Mouse (Mus musculus): ENCODE results near the gene Mnd1.

Mnd1 gene

DNA sequence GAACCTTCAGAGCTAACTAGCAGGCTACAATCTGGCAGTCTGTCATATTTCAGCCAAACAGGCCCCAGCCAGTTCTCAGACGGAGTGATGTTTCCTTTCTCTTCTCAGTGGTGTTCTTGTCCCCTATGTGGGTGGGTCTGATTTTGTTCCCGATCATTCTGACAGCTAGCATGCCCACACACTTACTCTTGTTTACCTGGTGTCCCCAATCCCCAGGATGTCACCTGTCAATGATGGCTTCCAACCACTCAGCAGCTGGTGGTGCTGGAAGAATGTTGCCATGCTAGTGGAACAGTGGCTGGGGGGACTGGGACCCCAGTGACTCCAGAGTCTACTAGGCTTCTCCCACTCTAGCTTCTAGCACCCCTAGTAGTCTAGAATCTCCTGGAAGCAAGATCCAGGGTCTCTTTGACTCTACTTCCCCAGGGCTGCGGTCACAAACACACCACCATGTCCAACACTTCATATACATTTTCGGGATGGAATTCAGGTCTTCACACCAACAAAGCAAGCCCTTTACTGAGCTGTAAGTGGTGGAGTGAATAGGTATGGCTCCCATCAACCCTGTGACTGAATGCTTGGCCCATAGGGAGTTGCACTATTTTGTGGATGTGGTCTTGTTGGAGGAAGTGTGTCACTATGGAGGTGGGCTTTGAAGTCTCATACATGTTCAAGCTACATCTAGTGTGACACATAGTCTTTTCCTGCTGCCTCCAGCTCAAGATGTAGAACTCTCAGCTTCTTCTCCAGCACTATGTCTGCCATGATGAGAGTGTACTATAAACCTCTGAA, 2.2 kb upstream of the Mnd1 start:
- no peak for DNase-seq (ENCODE audit: low spot score in 2 of 2)

DNA sequence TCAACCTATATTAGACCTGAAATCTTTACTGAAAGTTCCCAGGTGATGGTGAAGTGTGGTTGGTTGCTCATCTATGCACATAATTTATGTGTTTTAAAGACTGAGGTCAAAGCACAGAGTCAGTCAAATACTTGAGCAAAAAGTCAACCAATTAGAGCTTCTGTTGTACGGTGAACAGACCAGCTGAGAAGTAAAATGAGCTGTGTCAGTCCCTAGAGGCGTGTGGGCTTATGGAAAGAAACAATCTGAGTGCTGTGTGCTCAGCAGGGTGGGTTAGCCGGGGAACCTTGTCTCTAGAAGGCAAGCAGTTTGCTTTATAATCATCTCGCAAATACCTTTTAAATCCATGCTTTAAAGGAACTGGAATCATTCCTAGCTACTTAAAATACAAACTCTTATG, 1.4 kb upstream of the Mnd1 start:
- DNase-seq (ENCODE audit: low spot score in 2 of 2) = no peak

DNA sequence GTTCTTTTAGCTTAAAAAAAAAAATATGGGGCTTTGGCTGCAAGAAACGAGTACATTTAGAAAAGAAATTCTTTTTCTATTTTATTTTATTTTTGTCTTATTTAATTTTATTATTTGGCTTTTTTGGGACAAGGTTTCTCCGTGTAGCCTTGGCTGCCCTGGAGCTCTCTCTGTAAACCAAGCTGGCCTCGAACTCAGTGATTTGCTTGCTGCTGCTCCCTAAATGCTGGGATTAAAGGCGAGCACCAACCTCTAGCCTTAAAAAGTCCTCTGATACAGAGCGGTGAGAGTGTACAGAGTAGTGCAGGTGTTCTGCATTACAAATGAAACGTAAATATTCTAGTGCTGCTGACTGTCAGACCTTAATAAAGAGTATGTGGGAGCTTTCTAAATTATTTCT, 519 bp upstream of the Mnd1 start:
- DNase-seq (ENCODE audit: low spot score in 2 of 2) = no peak

DNA sequence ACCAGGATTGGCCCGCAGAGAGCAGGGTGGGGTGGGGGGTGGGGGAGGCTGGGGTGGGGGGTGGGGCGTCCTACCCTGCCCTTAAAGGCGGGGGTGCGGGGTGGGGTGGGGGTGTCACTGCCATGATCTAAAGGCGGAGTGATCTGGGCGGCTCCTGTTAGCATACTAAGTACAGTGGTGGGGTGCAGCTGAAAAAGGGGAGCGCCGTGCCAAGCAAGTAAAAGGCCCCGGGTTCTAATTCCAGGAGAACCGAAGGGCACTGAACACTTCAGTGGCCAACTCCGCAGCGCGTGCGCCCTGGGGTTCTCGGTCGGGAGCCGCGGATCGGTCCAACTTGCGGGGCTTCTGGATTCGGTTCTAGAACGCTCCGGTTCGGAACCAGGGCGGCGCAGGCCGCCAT, 440 bp downstream of the Mnd1 start:
- DNase-seq (ENCODE audit: low spot score in 2 of 2) = no peak

DNA sequence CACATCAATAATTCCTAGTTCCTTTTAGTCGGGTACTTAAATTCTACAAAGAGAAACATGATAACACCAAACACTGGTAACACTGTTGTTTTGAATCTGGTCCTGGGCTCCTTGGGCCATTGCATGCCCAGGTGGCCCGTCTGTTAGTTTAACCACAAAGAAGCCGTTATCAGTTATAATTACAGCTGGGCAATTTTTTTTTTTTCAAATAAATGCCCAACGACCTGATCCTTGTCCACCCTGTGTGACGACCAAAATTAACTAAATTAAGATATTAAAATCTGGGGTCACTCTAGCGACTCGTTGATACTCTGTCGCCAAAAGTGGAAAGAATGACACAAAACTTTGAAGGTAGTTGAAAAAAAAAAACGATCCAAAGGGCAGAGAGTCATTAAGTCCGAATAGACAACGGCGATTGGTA, 855 bp downstream of the Mnd1 start:
- DNase-seq (ENCODE audit: low spot score in 2 of 2) = no peak

DNA sequence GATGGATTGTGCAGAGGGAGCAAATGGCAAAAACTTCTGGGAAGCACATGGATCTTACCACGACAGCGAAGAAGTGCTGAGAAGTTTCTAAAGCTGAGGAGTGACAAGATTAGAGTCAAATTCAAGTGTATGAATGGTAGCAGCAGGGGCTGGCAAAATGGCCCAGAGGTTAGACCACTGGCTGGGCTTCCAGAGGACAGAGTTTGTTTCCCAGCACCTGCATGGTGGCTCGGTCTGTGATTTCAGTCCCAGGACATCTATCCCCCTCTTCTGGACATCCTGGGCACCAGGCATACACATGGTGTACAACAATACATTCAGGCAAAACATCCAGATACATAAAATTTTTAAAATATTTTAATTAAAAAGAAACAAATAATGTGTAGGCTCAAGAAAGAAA, 5.8 kb downstream of the Mnd1 start:
- DNase-seq (ENCODE audit: low spot score in 2 of 2) = no peak

DNA sequence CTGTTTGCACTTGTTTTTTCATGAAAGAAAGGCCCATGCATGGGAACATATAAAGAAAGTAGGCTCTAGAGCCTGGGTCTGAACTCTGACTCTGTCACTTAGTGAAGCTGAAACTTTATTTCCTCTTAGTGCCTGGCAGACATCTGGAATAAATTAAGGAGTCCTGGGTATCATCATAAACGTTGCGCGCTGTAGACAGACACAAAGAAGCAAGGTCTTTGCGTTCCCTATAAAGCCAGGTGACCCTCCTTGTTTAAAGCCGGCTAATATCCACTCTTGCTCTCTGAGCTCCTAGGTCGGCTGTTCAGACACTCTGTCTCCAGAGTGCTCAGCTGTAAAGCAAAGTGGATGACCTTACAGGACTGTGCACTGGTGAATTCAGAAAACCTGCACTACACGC, 14.6 kb downstream of the Mnd1 start:
- DNase-seq (ENCODE audit: low spot score in 2 of 2) = no peak

DNA sequence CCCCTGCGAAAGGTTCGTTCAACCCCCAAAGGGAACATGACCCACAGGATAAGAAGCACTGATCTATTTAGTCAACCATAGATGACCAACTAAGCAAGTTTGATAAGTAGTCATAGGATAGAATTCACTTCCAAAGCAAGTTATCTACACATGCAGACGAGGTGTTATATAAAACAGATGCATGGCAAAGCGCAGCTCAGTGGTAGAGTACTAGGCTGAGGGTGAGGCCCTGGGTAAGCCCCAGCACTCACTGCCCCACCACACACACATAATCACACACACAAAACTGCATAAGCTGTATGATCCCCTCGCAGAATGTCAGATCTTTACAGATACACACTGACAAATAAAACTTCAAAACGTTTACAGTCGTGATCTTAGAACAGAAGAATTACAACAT, 19.1 kb downstream of the Mnd1 start:
- no peak for DNase-seq (ENCODE audit: low spot score in 2 of 2)

DNA sequence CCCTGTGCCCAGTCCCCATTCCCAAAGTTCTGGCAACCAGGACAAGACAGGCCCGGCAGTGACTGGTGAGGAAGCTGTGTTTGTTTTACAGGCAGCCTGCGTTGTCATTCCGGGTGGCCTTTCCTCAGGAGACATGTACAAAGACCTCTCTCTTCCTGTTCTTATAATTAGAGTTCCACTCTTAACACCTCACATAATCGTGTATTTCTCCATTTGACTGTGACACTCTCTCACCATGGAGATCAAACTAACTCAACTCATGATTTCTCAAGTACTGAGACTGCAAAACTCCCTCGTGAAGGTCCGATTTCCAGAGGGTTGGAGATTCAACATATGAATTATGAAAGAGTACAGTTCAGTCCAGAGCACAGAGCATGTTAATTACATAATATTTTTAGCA, 19.7 kb downstream of the Mnd1 start:
- no peak for DNase-seq (ENCODE audit: low spot score in 2 of 2)

DNA sequence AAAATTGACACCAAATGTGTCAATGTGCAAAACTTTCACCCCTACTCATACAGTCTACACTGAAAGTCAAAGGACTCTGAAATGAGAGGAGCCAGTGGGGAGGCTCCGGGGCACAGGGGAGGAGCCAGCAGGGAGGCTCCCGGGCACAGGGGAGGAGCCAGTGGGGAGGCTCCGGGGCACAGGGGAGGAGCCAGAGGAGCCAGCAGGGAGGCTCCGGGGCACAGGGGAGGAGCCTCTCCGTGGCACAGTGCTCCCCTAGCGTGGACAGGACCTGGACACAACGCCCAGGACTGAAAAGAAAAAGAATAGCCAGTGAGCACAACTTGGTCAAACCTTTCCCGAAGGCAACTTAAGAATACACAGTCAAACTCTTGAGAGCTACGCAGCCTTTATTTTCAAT, 20.2 kb downstream of the Mnd1 start:
- DNase-seq (ENCODE audit: low spot score in 2 of 2) = no peak

DNA sequence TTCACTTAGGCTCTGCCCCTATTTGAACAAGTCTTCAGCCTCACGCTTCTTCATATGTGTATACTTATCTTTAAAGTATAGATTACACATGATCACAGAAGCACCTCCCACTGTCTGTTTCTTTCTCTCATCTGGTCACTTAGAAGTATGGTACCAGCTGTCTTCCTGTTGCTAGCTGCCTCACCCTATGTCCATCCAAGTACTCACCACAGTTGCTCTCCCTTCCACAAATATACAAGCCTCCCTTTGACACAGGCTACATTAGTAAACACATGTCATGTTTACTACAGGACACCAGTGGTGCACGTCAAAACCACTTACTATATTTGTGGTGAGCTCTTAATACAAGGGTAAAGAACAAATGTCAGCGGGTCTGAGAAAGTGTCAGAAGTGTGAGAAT, 24.2 kb downstream of the Mnd1 start:
- no peak for DNase-seq (ENCODE audit: low spot score in 2 of 2)

DNA sequence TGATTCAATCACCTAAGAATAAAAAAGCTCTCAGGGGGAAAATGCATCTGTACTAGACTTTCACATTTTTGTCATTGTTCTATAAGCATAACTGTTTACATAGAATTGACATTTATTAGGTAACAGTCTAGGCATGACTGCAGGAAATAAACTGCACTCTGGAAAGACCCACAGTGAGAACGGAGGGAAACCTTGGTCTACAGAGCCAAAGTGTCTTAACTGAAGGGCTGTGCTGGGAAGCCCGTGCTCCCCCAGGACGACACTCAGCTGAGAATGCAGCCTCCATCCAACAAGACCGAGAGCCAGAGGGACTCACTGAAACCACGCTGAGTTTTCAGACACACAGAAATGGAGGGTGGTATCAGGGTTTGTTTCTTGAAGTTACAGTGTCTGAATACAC, 24.8 kb downstream of the Mnd1 start:
- DNase-seq (ENCODE audit: low spot score in 2 of 2) = no peak

DNA sequence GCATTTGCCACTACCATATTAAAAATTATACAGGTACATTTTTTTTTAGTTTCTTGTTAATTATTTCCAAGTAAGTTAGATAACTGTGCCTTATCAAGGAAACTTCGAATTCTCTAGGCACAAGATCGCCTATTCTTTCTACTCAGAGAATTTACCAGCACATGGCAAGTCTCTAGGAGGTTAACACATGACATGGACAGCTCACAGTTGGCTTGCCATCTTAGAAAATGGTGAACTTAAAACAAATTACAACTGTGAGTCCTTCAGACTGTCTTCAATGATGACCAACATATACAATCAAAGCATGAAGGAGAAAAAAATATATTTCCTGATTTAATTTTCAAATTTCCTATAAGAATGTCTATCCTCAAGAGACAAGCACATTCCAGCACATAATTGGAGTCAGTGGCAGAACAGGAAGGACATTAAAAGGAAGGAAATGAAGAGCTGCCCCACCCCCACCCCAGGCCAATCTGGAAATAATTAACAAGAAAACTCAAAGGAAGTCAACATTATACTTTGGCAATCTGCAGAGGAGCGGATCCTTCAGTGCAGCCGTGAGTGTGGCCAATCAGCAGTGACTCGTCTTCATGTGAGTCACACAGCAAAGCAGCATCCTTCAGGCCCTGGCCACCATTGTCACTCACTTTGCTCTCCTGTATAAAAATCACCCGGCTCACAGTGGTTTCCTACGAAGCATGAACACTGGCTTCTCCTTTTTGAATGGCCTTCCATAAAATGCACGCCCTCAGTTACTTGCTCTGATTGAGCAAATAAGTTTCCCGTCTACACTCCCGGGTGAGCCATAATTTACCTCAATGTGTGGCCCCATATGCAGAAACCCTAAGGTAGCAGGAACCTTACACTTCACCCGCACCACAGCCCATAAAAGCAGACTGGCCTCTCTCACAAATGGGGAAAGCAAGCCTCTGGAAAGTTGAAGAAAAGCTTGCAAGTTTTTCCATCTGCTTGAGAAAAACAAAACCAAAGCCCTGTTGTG, 26.4 kb downstream of the Mnd1 start:
- no peak for DNase-seq (ENCODE audit: low spot score in 2 of 2)

DNA sequence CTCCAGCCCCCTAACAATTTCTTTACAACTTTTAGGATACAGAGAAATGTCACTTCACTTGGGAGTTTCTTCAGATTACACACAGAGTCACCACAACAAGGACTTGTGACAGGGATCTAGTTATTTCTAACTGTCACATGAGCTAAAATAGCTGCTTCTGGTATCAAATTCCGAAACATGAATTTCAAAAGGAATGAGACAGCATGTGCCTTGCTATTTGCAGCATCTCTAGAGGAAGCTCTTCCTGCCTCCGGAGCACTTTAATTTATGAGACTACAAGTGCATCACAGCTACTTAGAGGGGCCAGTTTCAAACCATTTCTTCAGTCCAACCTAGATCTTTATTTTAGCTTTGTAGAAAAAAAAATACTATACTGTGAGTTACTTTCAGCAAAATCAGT, 28.2 kb downstream of the Mnd1 start:
- DNase-seq (ENCODE audit: low spot score in 2 of 2) = no peak

DNA sequence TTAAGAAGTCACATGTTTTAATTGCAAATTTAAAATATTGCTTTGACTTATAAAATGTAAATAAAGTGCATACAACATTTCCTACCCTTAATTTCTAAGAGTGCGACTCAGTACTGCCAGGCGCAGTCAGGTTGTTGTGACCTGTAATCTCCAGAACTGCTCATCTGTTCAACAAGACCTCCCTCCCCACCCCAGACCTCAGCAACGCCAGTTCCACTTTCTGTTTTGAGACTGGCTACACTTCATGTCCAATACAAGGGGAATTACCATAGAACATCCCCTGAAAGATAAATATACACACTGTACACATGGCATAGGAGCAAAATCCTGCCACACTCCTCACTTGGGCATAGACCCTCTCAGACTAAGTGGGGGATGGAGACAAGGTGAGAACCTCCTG, 28.9 kb downstream of the Mnd1 start:
- DNase-seq (ENCODE audit: low spot score in 2 of 2) = no peak

DNA sequence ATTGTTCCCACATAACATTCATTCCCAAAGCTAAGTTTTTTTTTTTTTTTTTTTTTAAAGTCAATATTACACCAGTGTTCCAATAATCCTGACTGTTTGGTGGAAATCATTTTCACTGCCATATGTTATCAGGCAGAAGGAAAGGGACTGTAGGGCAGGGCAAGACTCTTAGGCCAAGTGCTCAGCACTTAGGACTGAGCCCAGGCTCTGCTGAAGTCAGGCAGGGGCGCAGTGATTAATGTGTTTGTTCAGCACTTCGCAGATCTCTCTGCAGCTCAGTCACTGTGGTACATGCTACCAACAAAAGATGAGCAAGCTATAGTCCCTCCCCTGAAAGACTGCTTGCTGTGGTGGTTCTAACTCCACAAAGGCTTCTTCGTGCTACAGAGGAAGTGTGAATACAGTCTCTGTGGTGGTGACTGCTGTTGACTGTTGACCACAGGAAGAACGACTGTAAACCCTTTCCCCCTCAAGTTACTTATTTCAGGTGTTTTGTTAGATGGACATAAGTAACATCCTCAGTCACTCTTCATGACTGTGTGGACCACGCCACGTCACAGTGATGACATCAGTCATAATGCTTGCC, 29.8 kb downstream of the Mnd1 start:
- no peak for DNase-seq (ENCODE audit: low spot score in 2 of 2)

DNA sequence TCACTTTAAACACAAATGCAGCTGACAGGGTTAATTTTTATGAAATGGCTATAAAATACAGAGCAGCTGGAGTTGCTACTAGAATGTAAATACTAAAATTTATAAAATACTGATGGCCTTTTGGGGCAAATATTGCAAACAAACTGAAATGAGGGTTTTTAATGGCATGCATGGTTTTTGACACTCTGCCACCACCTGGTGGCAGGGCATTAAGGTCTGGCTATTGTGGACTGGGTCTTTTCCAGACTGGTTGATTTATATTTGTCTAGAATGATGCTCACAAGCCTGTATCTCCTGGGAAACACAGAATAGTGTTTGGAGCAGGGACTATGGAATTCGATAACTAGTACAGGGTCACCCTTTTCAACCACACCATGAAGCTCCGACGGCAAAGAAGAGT, 32.1 kb downstream of the Mnd1 start:
- DNase-seq (ENCODE audit: low spot score in 2 of 2) = peak in 1 of 2 experiments; percentile 12

DNA sequence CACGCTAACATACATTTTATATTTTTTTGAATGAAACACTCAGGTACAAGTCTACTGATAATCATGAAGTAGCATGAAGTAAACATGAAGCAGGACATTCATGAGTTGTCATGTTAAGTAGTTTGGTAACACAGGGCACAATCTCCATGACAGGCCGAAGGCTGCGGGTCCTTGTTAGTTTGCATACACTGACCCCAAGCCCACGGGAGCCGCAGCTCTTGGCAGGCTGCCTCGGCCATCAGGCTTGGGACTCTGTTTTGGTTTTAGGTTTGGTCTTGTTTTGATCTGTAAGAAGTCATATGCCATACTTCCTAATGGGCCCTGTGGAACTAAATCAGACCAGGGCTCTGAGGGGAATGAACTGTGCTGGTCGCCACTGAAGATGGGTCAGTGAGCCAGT, 36.9 kb downstream of the Mnd1 start:
- no peak for DNase-seq (ENCODE audit: low spot score in 2 of 2)

DNA sequence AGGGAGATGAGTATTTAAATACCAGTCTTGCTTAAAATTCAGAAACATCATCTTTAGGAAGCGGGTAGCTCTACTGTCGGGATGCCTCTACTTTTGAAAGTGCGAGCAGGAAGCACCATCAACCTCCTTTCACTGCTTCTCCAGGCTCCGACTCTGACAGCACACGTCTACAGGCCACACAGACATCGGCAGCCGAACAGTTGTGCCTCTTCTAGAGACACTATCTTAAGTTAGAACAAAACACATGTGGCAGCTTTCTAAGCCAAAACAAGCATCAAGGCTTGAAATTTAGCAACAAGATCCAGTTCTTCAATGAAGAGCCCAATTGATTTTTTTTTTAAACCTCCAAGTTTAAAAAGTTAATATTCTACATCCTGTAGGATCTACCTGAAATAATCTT, 37.4 kb downstream of the Mnd1 start:
- DNase-seq (ENCODE audit: low spot score in 2 of 2) = no peak

DNA sequence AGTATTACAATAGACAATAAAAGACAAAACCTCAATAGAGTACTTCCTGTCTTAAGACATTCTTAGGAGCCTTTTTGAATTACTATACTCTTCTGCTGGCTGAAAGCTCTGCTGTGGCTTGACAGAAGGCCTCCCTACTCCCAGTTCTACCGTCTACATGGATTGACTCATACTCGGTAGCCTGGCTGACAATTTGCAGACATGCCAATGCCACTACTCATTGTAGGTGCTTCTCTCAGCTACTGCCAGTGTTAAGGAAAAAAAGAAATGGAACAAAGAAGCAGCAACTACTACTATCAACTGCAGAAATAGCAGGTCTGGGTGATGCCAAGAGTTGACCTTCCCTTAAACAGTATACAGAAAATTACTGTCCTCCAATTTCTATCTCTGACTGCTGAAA, 47.0 kb downstream of the Mnd1 start:
- DNase-seq (ENCODE audit: low spot score in 2 of 2) = no peak

DNA sequence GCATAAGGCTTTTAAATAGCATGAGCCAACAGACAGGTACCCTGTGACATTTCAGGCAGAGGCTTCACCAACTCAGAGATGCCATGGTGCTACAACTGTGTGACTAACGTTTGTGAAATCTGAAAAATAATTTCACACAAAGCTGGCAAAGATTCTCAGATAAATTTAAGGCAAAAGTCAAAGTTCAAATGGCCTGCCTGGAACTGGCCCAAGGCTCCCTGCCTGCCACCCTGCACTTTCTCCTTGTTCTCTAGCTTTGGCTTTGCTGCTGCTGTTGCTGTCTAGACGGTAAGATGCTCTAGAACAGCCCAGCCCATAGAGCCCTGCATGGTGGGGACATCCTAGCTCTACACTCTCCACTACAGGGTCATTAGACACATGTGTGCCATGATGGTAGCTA, 49.5 kb downstream of the Mnd1 start:
- DNase-seq (ENCODE audit: low spot score in 2 of 2) = no peak

DNA sequence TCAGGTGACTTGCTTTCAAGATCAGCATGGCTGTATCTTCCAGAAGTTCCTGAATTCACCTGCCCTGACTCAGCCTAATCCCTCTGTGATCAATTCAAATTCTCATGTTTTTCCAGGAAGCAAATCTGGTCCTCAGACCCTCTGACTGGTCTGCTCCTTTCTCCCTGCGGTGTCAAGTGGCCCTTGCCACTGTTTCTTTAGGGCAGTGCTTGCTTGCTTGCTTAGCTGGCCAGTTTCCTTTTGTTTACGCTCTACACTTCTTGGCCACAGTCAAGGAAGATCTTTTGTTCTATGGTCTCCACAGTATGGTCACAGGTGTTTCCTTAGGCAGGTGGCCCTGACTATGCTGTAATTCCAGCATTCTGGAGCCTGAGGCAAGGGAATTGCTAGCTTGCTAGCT, 52.0 kb downstream of the Mnd1 start:
- no peak for DNase-seq (ENCODE audit: low spot score in 2 of 2)

DNA sequence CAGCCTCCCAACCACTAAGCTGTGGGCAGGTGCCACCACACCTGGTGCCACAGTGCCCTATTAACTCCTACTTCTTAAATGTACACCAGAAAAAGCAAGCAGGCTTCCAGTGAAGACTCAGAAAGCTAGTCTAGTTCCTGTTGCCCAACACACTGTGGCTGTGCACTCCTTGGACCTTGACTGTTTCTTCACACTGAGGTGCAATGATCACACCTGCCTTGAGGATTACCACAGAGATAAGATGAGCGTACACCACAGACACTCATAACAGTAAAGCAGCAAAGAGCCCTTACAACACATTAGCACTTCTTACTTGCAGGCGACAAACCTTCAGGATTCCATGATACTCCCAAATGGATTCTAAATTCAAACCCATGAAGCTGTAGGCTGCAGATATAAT, 62.7 kb downstream of the Mnd1 start:
- DNase-seq (ENCODE audit: low spot score in 2 of 2) = no peak
